Mouse (Mus musculus): ENCODE data around the gene Klhl2. TPM values are rescaled to one million over a fixed set of nuclear protein-coding genes. Genes with fewer than 3 reads are reported as not detected.

The Klhl2 gene
- total and polyA plus RNA-seq, 3 experiments: 9.3 to 11.5 (median 10.8) TPM

GRCm38 (mm10) chr8:64769586-64769985, 80.2 kb downstream of the Klhl2 start:
- DNase-seq (ENCODE audit: extremely low read depth): no peak
- H3K4me2 ChIP-seq (ENCODE audit: insufficient read depth, low read depth, poor library complexity, severe bottlenecking): no peak overlapping the region
- no peak overlapping the region for H3K27ac ChIP-seq (ENCODE audit: insufficient read depth, low read depth)
- no peaks in the 10 kb centered on the region for H3K27me3 ChIP-seq (replicated peaks)
- no peak for TF ChIP-seq MXI1 (IDR thresholded peaks at IDR 0.05; ENCODE audit: low read depth, low read length)
- TF ChIP-seq POLR2A (IDR thresholded peaks at IDR 0.05; ENCODE audit: low read depth, low read length): no peak
- no peak for TF ChIP-seq MYC (IDR thresholded peaks at IDR 0.05; ENCODE audit: low read depth, low read length)
- TF ChIP-seq TCF12 (IDR thresholded peaks at IDR 0.05; ENCODE audit: low read depth, low read length): no peak
- TF ChIP-seq KAT2A (IDR thresholded peaks at IDR 0.05; ENCODE audit: insufficient replicate concordance, low read length): no peak
- no peak for TF ChIP-seq POLR2AphosphoS2 (IDR thresholded peaks at IDR 0.05; ENCODE audit: low read depth, low read length)
- no peak for TF ChIP-seq ZKSCAN1 (IDR thresholded peaks at IDR 0.05; ENCODE audit: borderline replicate concordance, low read depth, low read length)
- no peak for TF ChIP-seq BHLHE40 (IDR thresholded peaks at IDR 0.05; ENCODE audit: low read depth, low read length)
- no peak for TF ChIP-seq USF1 (IDR thresholded peaks at IDR 0.05; ENCODE audit: low read depth, low read length)
- TF ChIP-seq USF2 (conservative IDR thresholded peaks at IDR 0.05; ENCODE audit: low read depth, low read length): no peak
- no peak for TF ChIP-seq NRF1 (IDR thresholded peaks at IDR 0.05; ENCODE audit: low read depth, low read length)
- TF ChIP-seq CTCF (conservative IDR thresholded peaks at IDR 0.05 in 1 of 2, IDR thresholded peaks at IDR 0.05 in 1 of 2; ENCODE audit: low read depth in 2 of 2, low read length in 2 of 2): no peak
- TF ChIP-seq JUN (IDR thresholded peaks at IDR 0.05; ENCODE audit: insufficient read depth, low read depth, low read length): no peak
- no peak for TF ChIP-seq PAX5 (IDR thresholded peaks at IDR 0.05; ENCODE audit: low read length)
- no peak for TF ChIP-seq MAZ (IDR thresholded peaks at IDR 0.05; ENCODE audit: low read depth, low read length)
- no peak for TF ChIP-seq SMC3 (IDR thresholded peaks at IDR 0.05; ENCODE audit: low read depth, low read length)
- no peak for TF ChIP-seq GABPA (IDR thresholded peaks at IDR 0.05; ENCODE audit: insufficient replicate concordance, low read depth, low read length)
- no peak for TF ChIP-seq CHD1 (IDR thresholded peaks at IDR 0.05; ENCODE audit: low read depth, low read length)
- dilution Hi-C loops (cut with MboI; ENCODE audit: extremely low pct_ligation_motif_present, extremely low pct_unique_long_range_greater_than_20kb, low sequenced_read_pairs): no loop called here
- H3K9me3 ChIP-seq (replicated peaks; ENCODE audit: low read length): no peaks in the 10 kb centered on the region
- H3K9ac ChIP-seq (ENCODE audit: insufficient read depth, low read depth): no peak overlapping the region
- no peak overlapping the region for H3K4me3 ChIP-seq (replicated peaks in 1 of 3; ENCODE audit: low read depth in 2 of 3, low read length in 2 of 3, poor library complexity in 1 of 3)
- in situ Hi-C loops (cut with MboI; ENCODE audit: low pct_ligation_motif_present, low pct_unique_long_range_greater_than_20kb, low sequenced_read_pairs): no loop called here
- H3K36me3 ChIP-seq (replicated peaks in 1 of 2; ENCODE audit: control insufficient read depth in 1 of 2, insufficient read depth in 1 of 2, low read length in 1 of 2): peaks cover 8 to 56% of the 10 kb centered on the region in 2 experiments
- H3K4me1 ChIP-seq (ENCODE audit: control insufficient read depth in 1 of 2, insufficient read depth in 2 of 2): no peaks in the 10 kb centered on the region
- H3K79me2 ChIP-seq (replicated peaks; ENCODE audit: control insufficient read depth, extremely low read depth, insufficient read depth, poor library complexity, severe bottlenecking): no peaks in the 10 kb centered on the region

- in situ Hi-C loops (cut with MboI; ENCODE audit: low pct_ligation_motif_present, low pct_unique_long_range_greater_than_20kb, low sequenced_read_pairs) (no loop called here), dilution Hi-C loops (cut with MboI; ENCODE audit: extremely low pct_ligation_motif_present, extremely low pct_unique_long_range_greater_than_20kb, low sequenced_read_pairs) (no loop called here)
- Histone ChIP-seq H3K27me3 (replicated peaks) (no peaks in the 10 kb centered on the region), H3K4me2 (ENCODE audit: insufficient read depth, low read depth, poor library complexity, severe bottlenecking) (no peak overlapping the region), H3K27ac (ENCODE audit: insufficient read depth, low read depth) (no peak overlapping the region), H3K9me3 (replicated peaks; ENCODE audit: low read length) (no peaks in the 10 kb centered on the region), H3K36me3 (replicated peaks in 1 of 2; ENCODE audit: control insufficient read depth in 1 of 2, insufficient read depth in 1 of 2, low read length in 1 of 2) (peaks cover 5 to 53% of the 10 kb centered on the region in 2 experiments), H3K79me2 (replicated peaks; ENCODE audit: control insufficient read depth, extremely low read depth, insufficient read depth, poor library complexity, severe bottlenecking) (no peaks in the 10 kb centered on the region), H3K4me3 (replicated peaks in 1 of 3; ENCODE audit: low read depth in 2 of 3, low read length in 2 of 3, poor library complexity in 1 of 3) (no peak overlapping the region), H3K4me1 (ENCODE audit: control insufficient read depth in 1 of 2, insufficient read depth in 2 of 2) (no peaks in the 10 kb centered on the region), H3K9ac (ENCODE audit: insufficient read depth, low read depth) (no peak overlapping the region)
- TF ChIP-seq MAFK (IDR thresholded peaks at IDR 0.05; ENCODE audit: insufficient replicate concordance, low read length): no peak
- no peak for TF ChIP-seq ZMIZ1 (IDR thresholded peaks at IDR 0.05; ENCODE audit: low read depth, low read length)
- no peak for TF ChIP-seq RAD21 (IDR thresholded peaks at IDR 0.05; ENCODE audit: low read depth, low read length)
- no peak for TF ChIP-seq EP300 (IDR thresholded peaks at IDR 0.05; ENCODE audit: low read length)
- TF ChIP-seq BHLHE40 (IDR thresholded peaks at IDR 0.05; ENCODE audit: low read depth, low read length): no peak
- no peak for TF ChIP-seq MAZ (IDR thresholded peaks at IDR 0.05; ENCODE audit: low read depth, low read length)
- TF ChIP-seq RCOR1 (conservative IDR thresholded peaks at IDR 0.05; ENCODE audit: low read depth, low read length): no peak
- TF ChIP-seq CHD2 (IDR thresholded peaks at IDR 0.05; ENCODE audit: low read length): no peak
- TF ChIP-seq TCF12 (IDR thresholded peaks at IDR 0.05; ENCODE audit: low read depth, low read length): no peak
- no peak for TF ChIP-seq USF1 (IDR thresholded peaks at IDR 0.05; ENCODE audit: low read depth, low read length)
- TF ChIP-seq ZNF384 (IDR thresholded peaks at IDR 0.05; ENCODE audit: low read depth, low read length): no peak
- TF ChIP-seq POLR2AphosphoS2 (IDR thresholded peaks at IDR 0.05; ENCODE audit: low read depth, low read length): no peak
- no peak for TF ChIP-seq UBTF (IDR thresholded peaks at IDR 0.05; ENCODE audit: low read depth, low read length)
- no peak for TF ChIP-seq ZC3H11A (IDR thresholded peaks at IDR 0.05; ENCODE audit: low read depth, low read length)
- no peak for TF ChIP-seq TBP (conservative IDR thresholded peaks at IDR 0.05; ENCODE audit: low read depth, low read length)
- TF ChIP-seq ELF1 (IDR thresholded peaks at IDR 0.05; ENCODE audit: low read depth, low read length): no peak
- no peak for DNase-seq (ENCODE audit: extremely low read depth)
Measured at GRCm38 (mm10) chr8:64768645-64769044, 81.2 kb downstream of the Klhl2 start.

All from CH12.LX (cell line).